Mouse (Mus musculus) stomach, postnatal 0 days (tissue): ENCODE data around the gene Hus1. TPM values are rescaled to one million over a fixed set of nuclear protein-coding genes. Genes with fewer than 3 reads are reported as not detected.

ENCODE experiments used
- ATAC-seq: fragments of 200-750 bp; cut with Nextera tagmentation; 2 replicates; pipeline ENCODE4 v1.8.0; 2017; ENCODE audit not compliant: low FRiP score, low TSS enrichment
- DNase-seq: peaks from one replicate; pipeline ENCODE4 v3.0.0-alpha.2; 2016; ENCODE audit warnings: low spot score
- H3K27ac ChIP-seq: fragments of 300-500 bp; sonication (generic); replicated peaks from 2 replicates; pipeline ENCODE4 v1.5.1; 2014; ENCODE audit warnings: mild to moderate bottlenecking, control low read depth
- H3K27me3 ChIP-seq: fragments of 300-500 bp; sonication (generic); 2 replicates; pipeline ENCODE4 v1.6.1; 2014; ENCODE audit warnings: low read length; ENCODE audit not compliant: control insufficient read depth, insufficient read depth
- H3K36me3 ChIP-seq: fragments of 300-500 bp; sonication (generic); 2 replicates; pipeline ENCODE4 v1.6.1; 2014; ENCODE audit warnings: low read length, mixed read lengths; ENCODE audit not compliant: control insufficient read depth, insufficient read depth
- H3K4me1 ChIP-seq: fragments of 300-500 bp; sonication (generic); replicated peaks from 2 replicates; pipeline ENCODE4 v1.6.1; 2014; ENCODE audit warnings: antibody characterized with exemption; ENCODE audit not compliant: control insufficient read depth, insufficient read depth
- H3K4me2 ChIP-seq: fragments of 300-500 bp; sonication (generic); replicated peaks from 2 replicates; pipeline ENCODE4 v1.6.1; 2014; ENCODE audit warnings: low read depth, mild to moderate bottlenecking, control low read depth, moderate library complexity
- H3K4me3 ChIP-seq: fragments of 300-500 bp; sonication (generic); 2 replicates; pipeline ENCODE4 v1.5.1; 2014; ENCODE audit warnings: low read depth, low read length, control low read depth
- H3K9ac ChIP-seq: fragments of 300-500 bp; sonication (generic); 2 replicates; pipeline ENCODE4 v1.6.1; 2014; ENCODE audit warnings: mild to moderate bottlenecking, low read length, control low read depth, mixed read lengths
- H3K9me3 ChIP-seq: fragments of 300-500 bp; sonication (generic); 2 replicates; pipeline ENCODE4 v1.6.1; 2016; ENCODE audit warnings: low read length; ENCODE audit not compliant: control insufficient read depth
- CTCF ChIP-seq: IDR thresholded peaks from 2 replicates; pipeline ENCODE4 v1.5.1; 2016; ENCODE audit warnings: antibody characterized with exemption, low read depth, mild to moderate bottlenecking, moderate library complexity
- EP300 ChIP-seq: optimal IDR thresholded peaks from 2 replicates; pipeline ENCODE3; 2016; ENCODE audit warnings: antibody characterized with exemption
- WGBS: fragments of 180-500 bp; shearing (Covaris S2); extraction: QIAGEN DNeasy Blood & Tissue Kit; methylation state at CpG from one replicate; pipeline ENCODE4 v1.1.7; 2014; 5-methylcytosine and 5-hydroxymethylcytosine counted together
- polyA plus RNA-seq: library from polyadenylated mRNA; unstranded; fragments of >200 nt; fragmentation: Nextera tagmentation; extraction: Ambion mirVana; gene quantifications from 2 replicates; pipeline ENCODE4 v1.2.1, GENCODE M21; 2015

The Hus1 gene
- polyA plus RNA-seq, 1 experiment from 2014 or later, result 5.8 TPM

- 0% methylated on average over 1 of the region's 1 CpGs for WGBS
- peak; percentile 30 for DNase-seq
- TF ChIP-seq EP300 (no peak), CTCF (peak; percentile 78)
These were observed 55.3 kb downstream of the Hus1 start for GRCm38 (mm10) chr11:8955678-8956077.

GRCm38 (mm10) chr11:8949765-8950430 is 61.1 kb downstream of the Hus1 start:
- DNase-seq (no peak), ATAC-seq (peak; percentile 35; the same call in 1 of the 2 replicates)
- H3K4me3 ChIP-seq, result no peak overlapping the region
- no peak overlapping the region for H3K4me2 ChIP-seq
- H3K9me3 ChIP-seq, result no peaks in the 10 kb centered on the region
- H3K9ac ChIP-seq, result no peak overlapping the region
- TF ChIP-seq CTCF (no peak), EP300 (no peak)
- H3K27ac ChIP-seq, result no peak overlapping the region
- no peaks in the 10 kb centered on the region for H3K36me3 ChIP-seq
- H3K27me3 ChIP-seq, result no peaks in the 10 kb centered on the region
- 40% methylated on average over 5 of the region's 6 CpGs for WGBS
- no peaks in the 10 kb centered on the region for H3K4me1 ChIP-seq

More at GRCm38 (mm10) chr11:8955678-8956077, 55.3 kb downstream of the Hus1 start:
- H3K27ac ChIP-seq, result no peak overlapping the region
- no peaks in the 10 kb centered on the region for H3K4me1 ChIP-seq
- no peak overlapping the region for H3K9ac ChIP-seq
- no peak overlapping the region for H3K4me3 ChIP-seq
- ATAC-seq, result no peak
- H3K27me3 ChIP-seq, result no peaks in the 10 kb centered on the region
- no peaks in the 10 kb centered on the region for H3K9me3 ChIP-seq
- no peak overlapping the region for H3K4me2 ChIP-seq
- no peaks in the 10 kb centered on the region for H3K36me3 ChIP-seq

GRCm38 (mm10) chr11:8948871-8949270 is 62.1 kb downstream of the Hus1 start:
- 79% methylated on average over 3 of the region's 3 CpGs for WGBS
- Histone ChIP-seq H3K27me3 (no peaks in the 10 kb centered on the region), H3K36me3 (no peaks in the 10 kb centered on the region), H3K9ac (no peak overlapping the region), H3K27ac (no peak overlapping the region), H3K4me1 (no peaks in the 10 kb centered on the region), H3K4me2 (no peak overlapping the region), H3K9me3 (no peaks in the 10 kb centered on the region), H3K4me3 (no peak overlapping the region)
- no peak for TF ChIP-seq CTCF
- no peak for DNase-seq
- no peak for ATAC-seq

- no peaks in the 10 kb centered on the region for H3K4me1 ChIP-seq
- ATAC-seq (no peak), DNase-seq (no peak)
- H3K9ac ChIP-seq, result no peak overlapping the region
- H3K36me3 ChIP-seq, result no peaks in the 10 kb centered on the region
- no peak overlapping the region for H3K4me3 ChIP-seq
- no peak overlapping the region for H3K27ac ChIP-seq
- H3K4me2 ChIP-seq, result no peak overlapping the region
- 68% methylated on average over 4 of the region's 4 CpGs for WGBS
- no peaks in the 10 kb centered on the region for H3K9me3 ChIP-seq
- TF ChIP-seq CTCF (no peak), EP300 (no peak)
- no peaks in the 10 kb centered on the region for H3K27me3 ChIP-seq
These were observed 66.9 kb downstream of the Hus1 start for GRCm38 (mm10) chr11:8944114-8944513.

Other genes starting within 250 kb of the Hus1 start
- 0.08 and 0.19 TPM in 2 replicates for gene Pkd1l1, start 37.9 kb downstream of the Hus1 start, polyA plus RNA-seq
- gene Gm11992, start 37.4 kb upstream of the Hus1 start, polyA plus RNA-seq, result 3.7 and 3.8 TPM in 2 replicates
- gene Sun3, start 37.8 kb upstream of the Hus1 start, polyA plus RNA-seq, result 2.4 and 2.6 TPM in 2 replicates
- gene Upp1, start 106.9 kb upstream of the Hus1 start, polyA plus RNA-seq, result 18.7 and 18.8 TPM in 2 replicates
- gene Abca13, start 180.8 kb upstream of the Hus1 start, polyA plus RNA-seq, result 0.01 TPM in 2 replicates